Mouse (Mus musculus) heart, embryonic 11.5 days (tissue): ENCODE measurements around the gene Fam168a. TPM values are rescaled to one million over a fixed set of nuclear protein-coding genes. Genes with fewer than 3 reads are reported as not detected.

Experiments
- ATAC-seq: fragments of 200-750 bp; cut with Nextera tagmentation; replicated peaks from 2 replicates; pipeline ENCODE4 v1.8.0; 2017; ENCODE audit warnings: moderate library complexity; ENCODE audit not compliant: insufficient number of reproducible peaks, low FRiP score, low TSS enrichment
- H3K27ac ChIP-seq: fragments of 300-500 bp; sonication (generic); 2 replicates; pipeline ENCODE4 v1.5.1; 2014; ENCODE audit warnings: mild to moderate bottlenecking, low read depth, low read length
- H3K27me3 ChIP-seq: fragments of 300-500 bp; sonication (generic); 2 replicates; pipeline ENCODE4 v1.6.1; 2014; ENCODE audit warnings: mild to moderate bottlenecking, low read length, mixed read lengths; ENCODE audit not compliant: control insufficient read depth, insufficient read depth
- H3K36me3 ChIP-seq: fragments of 300-500 bp; sonication (generic); 2 replicates; pipeline ENCODE4 v1.6.1; 2014; ENCODE audit warnings: mild to moderate bottlenecking, low read length, moderate library complexity, mixed read lengths; ENCODE audit not compliant: control insufficient read depth, insufficient read depth
- H3K4me1 ChIP-seq: fragments of 300-500 bp; sonication (generic); 2 replicates; pipeline ENCODE4 v1.6.1; 2014; ENCODE audit warnings: low read length; ENCODE audit not compliant: control insufficient read depth, insufficient read depth
- H3K4me2 ChIP-seq: fragments of 300-500 bp; sonication (generic); 2 replicates; pipeline ENCODE4 v1.6.1; 2014; ENCODE audit warnings: mild to moderate bottlenecking, moderate library complexity
- H3K4me3 ChIP-seq: fragments of 300-500 bp; sonication (generic); 2 replicates; pipeline ENCODE4 v1.5.1; 2014; ENCODE audit warnings: low read depth, low read length
- H3K9ac ChIP-seq: fragments of 300-500 bp; sonication (generic); 2 replicates; pipeline ENCODE4 v1.6.1; 2014; ENCODE audit warnings: mild to moderate bottlenecking, low read depth, low read length, moderate library complexity
- H3K9me3 ChIP-seq: fragments of 300-500 bp; sonication (generic); replicated peaks from 2 replicates; pipeline ENCODE4 v1.6.1; 2016; ENCODE audit warnings: low read length; ENCODE audit not compliant: control insufficient read depth
- WGBS: fragments of 180-500 bp; shearing (Covaris S2); extraction: QIAGEN DNeasy Blood & Tissue Kit; methylation state at CpG from one replicate; pipeline ENCODE4 v1.1.7; 2014; ENCODE audit not compliant: insufficient replicate concordance; 5-methylcytosine and 5-hydroxymethylcytosine counted together
- polyA plus RNA-seq: library from polyadenylated mRNA; unstranded; fragments of >200 nt; fragmentation: Nextera tagmentation; extraction: Ambion mirVana; gene quantifications from 2 replicates; pipeline ENCODE4 v1.2.1, GENCODE M21; 2014

Gene Fam168a
- polyA plus RNA-seq, 1 experiment from 2014 or later = 34.9 TPM

GRCm38 (mm10) chr7:100835168-100835567 lies 128.7 kb downstream of the Fam168a start:
- no peak overlapping the region for H3K4me2 ChIP-seq
- no peaks in the 10 kb centered on the region for H3K27me3 ChIP-seq
- H3K36me3 ChIP-seq = peaks cover 7% of the 10 kb centered on the region; the same call in 1 of the 2 replicates
- H3K27ac ChIP-seq = no peak overlapping the region
- WGBS = 86% methylated on average over 7 of the region's 7 CpGs
- no peaks in the 10 kb centered on the region for H3K9me3 ChIP-seq
- ATAC-seq = no peak
- peaks cover 5% of the 10 kb centered on the region; the same call in 1 of the 2 replicates for H3K4me1 ChIP-seq
- H3K9ac ChIP-seq = no peak overlapping the region
- no peak overlapping the region for H3K4me3 ChIP-seq

- no peaks in the 10 kb centered on the region for H3K9me3 ChIP-seq
- H3K4me2 ChIP-seq = no peak overlapping the region
- H3K4me3 ChIP-seq = no peak overlapping the region
- WGBS = 77% methylated on average over 6 of the region's 6 CpGs
- H3K27me3 ChIP-seq = no peaks in the 10 kb centered on the region
- H3K9ac ChIP-seq = no peak overlapping the region
- no peak overlapping the region for H3K27ac ChIP-seq
- ATAC-seq = no peak
- peaks cover 5% of the 10 kb centered on the region; the same call in 1 of the 2 replicates for H3K4me1 ChIP-seq
- H3K36me3 ChIP-seq = peaks cover 7% of the 10 kb centered on the region; the same call in 1 of the 2 replicates
Measured at GRCm38 (mm10) chr7:100835711-100836110, 129.3 kb downstream of the Fam168a start.

- Histone ChIP-seq H3K4me1 (peaks cover 5% of the 10 kb centered on the region; the same call in 1 of the 2 replicates), H3K27ac (no peak overlapping the region), H3K27me3 (no peaks in the 10 kb centered on the region), H3K4me3 (no peak overlapping the region), H3K9me3 (no peaks in the 10 kb centered on the region), H3K4me2 (no peak overlapping the region), H3K36me3 (peaks cover 7% of the 10 kb centered on the region; the same call in 1 of the 2 replicates), H3K9ac (no peak overlapping the region)
- WGBS = 83% methylated on average over 10 of the region's 10 CpGs
- no peak for ATAC-seq
Measured at GRCm38 (mm10) chr7:100836657-100837056, 130.2 kb downstream of the Fam168a start.

- H3K36me3 ChIP-seq = peaks cover 7% of the 10 kb centered on the region; the same call in 1 of the 2 replicates
- no peak for ATAC-seq
- WGBS = 64% methylated on average over 1 of the region's 1 CpGs
Measured at GRCm38 (mm10) chr7:100837701-100838100, 131.3 kb downstream of the Fam168a start.

GRCm38 (mm10) chr7:100839632-100840402 lies 133.4 kb downstream of the Fam168a start:
- no peak overlapping the region for H3K27ac ChIP-seq
- peaks cover 15% of the 10 kb centered on the region for H3K4me1 ChIP-seq
- ATAC-seq = no peak
- H3K9ac ChIP-seq = no peak overlapping the region
- H3K4me3 ChIP-seq = no peak overlapping the region
- H3K27me3 ChIP-seq = no peaks in the 10 kb centered on the region
- peaks cover 7% of the 10 kb centered on the region; the same call in 1 of the 2 replicates for H3K36me3 ChIP-seq
- no peaks in the 10 kb centered on the region for H3K9me3 ChIP-seq
- WGBS = 64% methylated on average over 6 of the region's 6 CpGs
- no peak overlapping the region for H3K4me2 ChIP-seq

More at GRCm38 (mm10) chr7:100837701-100838100, 131.3 kb downstream of the Fam168a start:
- Histone ChIP-seq H3K27me3 (no peaks in the 10 kb centered on the region), H3K4me3 (no peak overlapping the region), H3K9ac (no peak overlapping the region), H3K27ac (no peak overlapping the region), H3K4me1 (peaks cover 5% of the 10 kb centered on the region; the same call in 1 of the 2 replicates), H3K9me3 (no peaks in the 10 kb centered on the region), H3K4me2 (no peak overlapping the region)

- H3K9ac ChIP-seq = no peak overlapping the region
- ATAC-seq = no peak
- H3K27me3 ChIP-seq = no peaks in the 10 kb centered on the region
- no peak overlapping the region for H3K4me2 ChIP-seq
- no peaks in the 10 kb centered on the region for H3K9me3 ChIP-seq
- H3K4me1 ChIP-seq = peaks cover 22% of the 10 kb centered on the region
- 100% methylated on average over 1 of the region's 1 CpGs for WGBS
- H3K4me3 ChIP-seq = no peak overlapping the region
- H3K36me3 ChIP-seq = peaks cover 4% of the 10 kb centered on the region; the same call in 1 of the 2 replicates
- no peak overlapping the region for H3K27ac ChIP-seq
Measured at GRCm38 (mm10) chr7:100840906-100841305, 134.5 kb downstream of the Fam168a start.

- Histone ChIP-seq H3K4me2 (no peak overlapping the region), H3K9ac (no peak overlapping the region), H3K9me3 (no peaks in the 10 kb centered on the region), H3K4me3 (no peak overlapping the region), H3K4me1 (peaks cover 22% of the 10 kb centered on the region), H3K27me3 (no peaks in the 10 kb centered on the region), H3K36me3 (peaks cover 3% of the 10 kb centered on the region; the same call in 1 of the 2 replicates), H3K27ac (no peak overlapping the region)
- 95% methylated on average over 6 of the region's 6 CpGs for WGBS
- ATAC-seq = no peak
Measured at GRCm38 (mm10) chr7:100841608-100842007, 135.2 kb downstream of the Fam168a start.

GRCm38 (mm10) chr7:100842175-100842574 lies 135.7 kb downstream of the Fam168a start:
- no peaks in the 10 kb centered on the region for H3K36me3 ChIP-seq
- no peak overlapping the region for H3K4me2 ChIP-seq
- ATAC-seq = no peak
- H3K9ac ChIP-seq = no peak overlapping the region
- 90% methylated on average over 5 of the region's 5 CpGs for WGBS
- H3K4me3 ChIP-seq = no peak overlapping the region
- peaks cover 22% of the 10 kb centered on the region for H3K4me1 ChIP-seq
- no peak overlapping the region for H3K27ac ChIP-seq
- no peaks in the 10 kb centered on the region for H3K9me3 ChIP-seq
- no peaks in the 10 kb centered on the region for H3K27me3 ChIP-seq
